Mouse (Mus musculus) liver, embryonic 13.5 days (tissue): ENCODE data around the gene Nipal3. TPM values are rescaled to one million over a fixed set of nuclear protein-coding genes. Genes with fewer than 3 reads are reported as not detected.

Source experiments
- ATAC-seq: fragments of 200-750 bp; cut with Nextera tagmentation; 2 replicates; pipeline ENCODE4 v1.8.0; 2017; ENCODE audit warnings: low read depth, mild to moderate bottlenecking, moderate number of reproducible peaks, moderate library complexity
- DNase-seq: peaks from one replicate; pipeline ENCODE4 v3.0.0; 2022
- H3K27ac ChIP-seq: fragments of 300-500 bp; sonication (generic); 2 replicates; pipeline ENCODE4 v1.5.1; 2015; ENCODE audit warnings: moderate library complexity, mild to moderate bottlenecking, inconsistent platforms
- H3K27me3 ChIP-seq: fragments of 300-500 bp; sonication (generic); 2 replicates; pipeline ENCODE4 v1.6.1; 2015; ENCODE audit warnings: mild to moderate bottlenecking, inconsistent platforms
- H3K36me3 ChIP-seq: fragments of 300-500 bp; sonication (generic); 2 replicates; pipeline ENCODE4 v1.6.1; 2015; ENCODE audit warnings: mild to moderate bottlenecking, inconsistent platforms
- H3K4me1 ChIP-seq: fragments of 300-500 bp; sonication (generic); replicated peaks from 2 replicates; pipeline ENCODE4 v1.6.1; 2015; ENCODE audit warnings: inconsistent platforms
- H3K4me2 ChIP-seq: fragments of 300-500 bp; sonication (generic); 2 replicates; pipeline ENCODE4 v1.6.1; 2015; ENCODE audit warnings: inconsistent platforms, mild to moderate bottlenecking, moderate library complexity
- H3K4me3 ChIP-seq: fragments of 300-500 bp; sonication (generic); replicated peaks from 2 replicates; pipeline ENCODE4 v1.5.1; 2015; ENCODE audit warnings: mild to moderate bottlenecking, inconsistent platforms
- H3K9ac ChIP-seq: fragments of 300-500 bp; sonication (generic); 2 replicates; pipeline ENCODE4 v1.6.1; 2015; ENCODE audit warnings: mild to moderate bottlenecking, inconsistent platforms
- H3K9me3 ChIP-seq: fragments of 300-500 bp; sonication (generic); replicated peaks from 2 replicates; pipeline ENCODE4 v1.6.1; 2016; ENCODE audit warnings: inconsistent platforms
- WGBS: fragments of 180-500 bp; shearing (Covaris S2); methylation state at CpG from one replicate; pipeline ENCODE4 v1.1.7; 2015; ENCODE audit not compliant: insufficient replicate concordance; 5-methylcytosine and 5-hydroxymethylcytosine counted together
- polyA plus RNA-seq: library from polyadenylated mRNA; unstranded; fragments of >200 nt; fragmentation: Nextera tagmentation; extraction: Ambion mirVana; gene quantifications from 2 replicates; pipeline ENCODE4 v1.2.1, GENCODE M21; 2015

The Nipal3 gene
- polyA plus RNA-seq, 1 experiment from 2014 or later = 2.7 TPM

DNA sequence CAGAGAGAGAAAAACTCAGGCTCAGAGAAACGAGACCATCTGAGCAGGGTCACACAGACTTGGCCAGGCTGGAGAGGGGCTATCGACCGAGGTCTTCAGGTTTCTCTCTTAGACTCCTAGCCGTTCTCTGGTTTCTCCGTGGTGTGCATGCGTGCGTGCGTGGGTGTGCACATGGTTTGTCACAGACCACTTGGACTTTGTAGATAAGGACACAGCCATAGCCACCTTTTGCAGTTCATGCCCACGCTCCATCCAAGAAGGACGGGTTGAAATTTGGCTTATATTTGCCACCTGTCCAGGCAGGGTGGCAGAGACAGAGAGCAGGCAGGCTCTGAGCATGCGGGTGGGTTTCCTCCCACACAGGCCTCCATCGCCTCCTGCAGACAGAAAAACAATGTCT lies 30.2 kb upstream of the Nipal3 start:
- H3K27me3 ChIP-seq = peaks cover 18% of the 10 kb centered on the region; the same call in 1 of the 2 replicates
- H3K27ac ChIP-seq = no peak overlapping the region
- DNase-seq (no peak), ATAC-seq (no peak)
- H3K4me2 ChIP-seq = no peak overlapping the region
- no peak overlapping the region for H3K4me3 ChIP-seq
- no peaks in the 10 kb centered on the region for H3K4me1 ChIP-seq
- no peaks in the 10 kb centered on the region for H3K9me3 ChIP-seq
- WGBS = 57% methylated on average over 12 of the region's 12 CpGs
- no peak overlapping the region for H3K9ac ChIP-seq
- H3K36me3 ChIP-seq = no peaks in the 10 kb centered on the region

DNA sequence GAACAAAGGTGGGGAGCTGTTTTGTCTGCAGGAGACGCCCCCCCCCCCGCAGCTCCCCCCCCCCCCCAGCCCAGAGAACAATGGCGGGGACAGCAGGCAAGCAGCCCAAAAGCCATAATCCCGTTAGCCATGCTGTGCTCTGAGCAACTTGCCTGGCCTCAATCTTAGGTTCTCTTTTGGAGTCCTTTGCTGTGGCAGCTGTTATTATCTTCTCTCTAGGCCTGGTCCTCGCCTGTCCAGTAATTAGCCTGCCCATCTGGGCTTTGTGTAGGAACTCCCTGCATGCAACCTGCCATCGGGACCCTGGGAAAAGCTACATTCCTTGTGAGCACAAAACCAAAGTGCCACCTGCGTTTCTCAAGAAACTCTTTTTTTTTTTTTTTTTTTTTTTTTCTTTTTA lies 29.1 kb upstream of the Nipal3 start:
- Histone ChIP-seq H3K4me3 (no peak overlapping the region), H3K27ac (no peak overlapping the region), H3K27me3 (peaks cover 18% of the 10 kb centered on the region; the same call in 1 of the 2 replicates), H3K4me2 (no peak overlapping the region), H3K4me1 (no peaks in the 10 kb centered on the region), H3K9me3 (no peaks in the 10 kb centered on the region), H3K9ac (no peak overlapping the region), H3K36me3 (no peaks in the 10 kb centered on the region)
- no peak for DNase-seq
- WGBS = 24% methylated on average over 6 of the region's 7 CpGs
- ATAC-seq = no peak

DNA sequence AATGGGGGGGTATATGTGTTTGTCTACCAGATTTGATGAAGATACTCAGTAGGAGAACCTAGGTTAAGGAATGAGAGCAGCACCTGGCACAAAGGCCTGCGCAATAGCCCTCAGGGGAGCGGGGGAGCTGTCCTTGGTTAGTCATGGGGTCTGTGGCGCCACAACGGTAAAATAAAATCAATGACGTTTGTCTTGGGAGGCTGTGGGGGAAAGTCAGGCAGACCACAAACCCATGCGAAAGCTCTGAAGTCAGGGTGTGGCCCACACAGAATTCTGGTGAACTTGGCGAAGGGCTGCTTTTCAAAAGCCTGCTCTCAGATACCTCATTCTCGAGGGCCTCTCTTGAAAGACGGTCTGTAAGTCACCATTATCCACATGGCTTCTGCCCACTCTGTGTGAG lies 25.6 kb upstream of the Nipal3 start:
- 46% methylated on average over 9 of the region's 9 CpGs for WGBS
- Histone ChIP-seq H3K27me3 (0 out of 2 replicates have a peak, but pooled peaks cover 9% of the 10 kb centered on the region), H3K9ac (no peak overlapping the region)

GRCm38 (mm10) chr4:135518135-135518534 lies 23.3 kb upstream of the Nipal3 start:
- WGBS = 67% methylated on average over 12 of the region's 12 CpGs
- 0 out of 2 replicates have a peak, but pooled peaks cover 3% of the 10 kb centered on the region for H3K27me3 ChIP-seq

More for the DNA sequence above, 25.6 kb upstream of the Nipal3 start:
- no peak overlapping the region for H3K4me2 ChIP-seq
- no peak overlapping the region for H3K27ac ChIP-seq
- H3K9me3 ChIP-seq = no peaks in the 10 kb centered on the region
- no peaks in the 10 kb centered on the region for H3K4me1 ChIP-seq
- H3K36me3 ChIP-seq = no peaks in the 10 kb centered on the region
- DNase-seq (no peak), ATAC-seq (no peak)
- no peak overlapping the region for H3K4me3 ChIP-seq

DNA sequence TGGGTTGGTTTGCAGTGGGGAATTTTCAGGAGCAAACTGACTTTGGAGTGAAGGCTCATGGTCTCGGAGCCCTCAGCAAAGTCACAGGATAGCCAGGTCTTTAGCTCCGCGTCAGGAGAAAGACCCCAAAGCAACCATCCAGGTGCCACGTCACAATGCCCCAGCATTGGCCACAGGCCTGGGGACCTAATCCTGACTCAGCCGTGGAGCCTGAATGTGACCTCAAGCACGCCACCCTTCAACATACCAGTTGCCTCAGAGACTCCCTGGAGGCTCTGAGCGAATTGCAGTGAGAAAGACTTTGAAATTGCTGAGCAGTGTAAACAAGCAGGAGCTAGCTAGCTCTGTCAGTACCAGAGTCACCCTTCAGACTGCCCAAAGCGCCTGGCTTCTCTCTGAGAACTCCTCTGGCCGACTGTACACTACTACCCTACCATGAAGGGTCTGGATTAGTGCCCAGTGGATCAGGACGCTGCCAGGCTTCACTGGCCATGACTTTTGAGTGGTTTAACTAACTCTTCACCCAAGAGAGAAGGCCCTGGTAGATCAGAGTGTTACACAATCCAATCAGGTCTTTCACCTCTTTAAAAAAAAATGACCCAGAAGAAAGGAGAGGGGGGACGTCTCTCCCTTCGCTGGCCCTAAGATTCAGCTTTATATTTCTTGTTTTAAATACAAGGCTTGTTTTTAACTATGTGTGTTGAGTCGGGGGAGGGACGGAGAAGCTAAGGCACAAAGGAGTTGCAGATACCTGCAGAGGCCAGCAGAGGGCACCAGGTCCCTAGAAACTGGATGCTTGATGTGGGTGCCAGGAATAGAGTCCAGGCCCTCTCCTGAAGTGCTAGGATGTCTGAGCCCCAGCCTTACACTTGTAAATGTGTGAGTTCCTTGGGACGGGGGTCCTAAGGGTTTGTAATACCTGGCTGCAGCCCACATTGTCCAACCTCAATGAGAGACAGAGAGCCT lies 21.8 kb upstream of the Nipal3 start:
- H3K4me3 ChIP-seq = no peak overlapping the region
- no peak overlapping the region for H3K4me2 ChIP-seq
- no peaks in the 10 kb centered on the region for H3K36me3 ChIP-seq
- no peak overlapping the region for H3K27ac ChIP-seq
- WGBS = 44% methylated on average over 15 of the region's 15 CpGs
- no peak overlapping the region for H3K9ac ChIP-seq
- no peaks in the 10 kb centered on the region for H3K9me3 ChIP-seq
- DNase-seq (peak; percentile 30), ATAC-seq (no peak)
- peaks cover 4% of the 10 kb centered on the region; the same call in 1 of the 2 replicates for H3K27me3 ChIP-seq
- H3K4me1 ChIP-seq = no peaks in the 10 kb centered on the region

More at GRCm38 (mm10) chr4:135518135-135518534, 23.3 kb upstream of the Nipal3 start:
- H3K4me3 ChIP-seq = no peak overlapping the region
- no peaks in the 10 kb centered on the region for H3K9me3 ChIP-seq
- no peak overlapping the region for H3K4me2 ChIP-seq
- no peaks in the 10 kb centered on the region for H3K4me1 ChIP-seq
- no peak overlapping the region for H3K27ac ChIP-seq
- H3K9ac ChIP-seq = no peak overlapping the region
- DNase-seq (no peak), ATAC-seq (no peak)
- no peaks in the 10 kb centered on the region for H3K36me3 ChIP-seq

GRCm38 (mm10) chr4:135514925-135515324 lies 20.1 kb upstream of the Nipal3 start:
- no peak for DNase-seq
- 70% methylated on average over 14 of the region's 14 CpGs for WGBS
- no peak overlapping the region for H3K9ac ChIP-seq

DNA sequence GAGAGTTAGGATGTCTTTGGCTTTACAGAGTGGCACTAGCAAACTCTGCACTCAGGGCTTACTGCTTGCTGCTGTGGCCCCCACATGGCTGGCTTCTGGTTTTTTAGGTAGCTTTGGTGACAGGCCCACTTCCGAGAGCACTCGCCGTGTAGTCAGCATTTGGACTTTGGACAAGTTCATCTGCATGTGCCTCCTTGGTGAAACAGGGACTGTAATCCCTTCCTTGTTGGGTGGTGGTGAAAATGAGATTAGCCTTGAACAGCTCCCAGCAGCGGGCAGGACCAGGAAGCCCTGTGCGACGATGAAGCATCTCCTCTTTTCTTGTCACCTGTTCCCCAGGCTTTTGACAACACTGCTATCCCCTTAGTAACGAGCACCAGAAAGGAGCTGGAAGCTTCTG lies 19.0 kb upstream of the Nipal3 start:
- Histone ChIP-seq H3K36me3 (no peaks in the 10 kb centered on the region), H3K27ac (no peak overlapping the region), H3K4me1 (no peaks in the 10 kb centered on the region), H3K9me3 (no peaks in the 10 kb centered on the region), H3K9ac (no peak overlapping the region), H3K4me2 (no peak overlapping the region), H3K4me3 (no peak overlapping the region), H3K27me3 (peaks cover 10% of the 10 kb centered on the region; the same call in 1 of the 2 replicates)
- no peak for DNase-seq
- 71% methylated on average over 7 of the region's 7 CpGs for WGBS
- no peak for ATAC-seq

More at GRCm38 (mm10) chr4:135514925-135515324, 20.1 kb upstream of the Nipal3 start:
- Histone ChIP-seq H3K4me3 (no peak overlapping the region), H3K27me3 (peaks cover 10% of the 10 kb centered on the region; the same call in 1 of the 2 replicates), H3K4me1 (no peaks in the 10 kb centered on the region), H3K4me2 (no peak overlapping the region), H3K27ac (no peak overlapping the region), H3K36me3 (no peaks in the 10 kb centered on the region), H3K9me3 (no peaks in the 10 kb centered on the region)
- no peak for ATAC-seq

- H3K27me3 ChIP-seq = peaks cover 7% of the 10 kb centered on the region; the same call in 1 of the 2 replicates
- no peaks in the 10 kb centered on the region for H3K9me3 ChIP-seq
- no peak overlapping the region for H3K4me2 ChIP-seq
- 68% methylated on average over 12 of the region's 12 CpGs for WGBS
- DNase-seq = no peak
- no peaks in the 10 kb centered on the region for H3K36me3 ChIP-seq
- H3K4me3 ChIP-seq = no peak overlapping the region
- peaks cover 15% of the 10 kb centered on the region for H3K4me1 ChIP-seq
- no peak overlapping the region for H3K27ac ChIP-seq
- no peak overlapping the region for H3K9ac ChIP-seq
- no peak for ATAC-seq
These were observed 14.7 kb upstream of the Nipal3 start for GRCm38 (mm10) chr4:135509515-135509914.

DNA sequence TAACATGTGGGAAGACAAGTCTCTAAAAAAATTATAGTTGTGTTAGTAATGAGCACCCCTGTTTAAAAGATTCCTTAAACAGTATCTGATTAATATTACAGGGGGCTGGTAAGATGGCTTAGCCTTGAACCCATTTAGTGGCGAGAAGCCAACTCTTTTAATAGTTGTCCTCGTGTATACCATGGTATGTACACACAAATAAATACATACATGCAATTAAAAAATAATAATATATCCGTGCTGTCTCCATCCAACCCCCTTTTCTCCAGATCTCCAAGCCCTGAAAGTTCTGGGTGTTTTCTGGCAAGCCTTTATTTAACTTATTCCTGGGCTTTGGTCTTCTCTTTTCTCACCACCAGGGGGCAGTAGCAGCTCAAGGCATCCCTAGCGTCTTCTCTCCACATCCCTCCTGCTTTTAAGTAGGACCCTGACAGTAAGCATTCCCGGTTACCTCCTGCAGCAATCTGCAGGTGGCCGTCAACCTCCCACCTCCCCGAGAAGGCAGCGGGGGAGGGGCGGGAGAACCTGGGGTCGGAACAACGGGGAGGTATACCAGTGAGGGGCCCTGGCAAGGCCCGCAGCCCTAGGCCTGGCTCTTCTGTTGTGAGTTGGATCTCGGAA lies 13.7 kb upstream of the Nipal3 start:
- peaks cover 7% of the 10 kb centered on the region; the same call in 1 of the 2 replicates for H3K27me3 ChIP-seq
- H3K9me3 ChIP-seq = no peaks in the 10 kb centered on the region
- no peak overlapping the region for H3K9ac ChIP-seq
- H3K4me2 ChIP-seq = no peak overlapping the region
- H3K4me3 ChIP-seq = no peak overlapping the region
- no peaks in the 10 kb centered on the region for H3K36me3 ChIP-seq
- ATAC-seq (no peak), DNase-seq (peak; percentile 59)
- H3K27ac ChIP-seq = no peak overlapping the region
- peaks cover 15% of the 10 kb centered on the region for H3K4me1 ChIP-seq
- 23% methylated on average over 13 of the region's 13 CpGs for WGBS

DNA sequence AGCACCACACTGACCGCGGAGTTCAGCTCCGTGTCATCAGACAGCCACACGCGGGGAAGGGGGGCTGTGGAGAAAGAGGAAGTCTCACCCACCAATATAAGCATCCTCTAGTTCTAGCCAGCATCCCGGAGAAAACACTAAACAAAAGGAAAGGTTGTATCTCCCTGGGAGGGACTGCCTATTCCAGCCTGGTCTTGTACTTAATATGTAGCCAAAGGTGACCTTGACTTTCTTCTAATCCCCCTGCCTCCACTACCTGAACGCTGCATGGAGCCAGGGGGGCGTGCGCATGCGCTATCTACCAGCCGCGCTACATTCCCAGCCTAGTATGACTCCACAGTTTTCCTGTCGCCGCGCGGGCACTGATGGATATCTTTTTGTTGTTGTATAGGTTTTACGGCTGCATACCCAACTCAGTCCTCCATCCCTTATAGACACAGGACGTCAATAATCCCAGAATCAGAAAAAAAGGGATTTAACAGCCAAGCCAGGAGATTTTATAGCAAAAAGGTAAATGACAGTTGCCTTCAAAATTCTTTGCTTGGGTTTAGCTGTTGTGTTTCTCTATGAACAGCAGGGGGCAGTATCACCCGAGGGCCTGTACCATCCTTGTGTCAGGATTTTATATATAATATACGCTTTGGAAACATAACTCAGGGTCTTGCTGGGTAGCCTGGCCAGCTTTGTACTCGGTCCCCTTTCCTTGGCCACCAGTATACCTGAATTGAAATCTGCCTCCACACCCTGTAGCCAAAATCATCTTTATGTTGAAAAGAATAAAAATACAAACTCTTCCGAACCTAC lies 12.9 kb upstream of the Nipal3 start:
- WGBS = 8% methylated on average over 22 of the region's 22 CpGs

More for the DNA sequence above, 12.9 kb upstream of the Nipal3 start:
- Histone ChIP-seq H3K27me3 (peaks cover 7% of the 10 kb centered on the region; the same call in 1 of the 2 replicates), H3K4me1 (peaks cover 15% of the 10 kb centered on the region), H3K9ac (peak overlapping the region; percentile 52; the same call in 1 of the 2 replicates), H3K4me3 (peak overlapping the region; percentile 42), H3K4me2 (peak overlapping the region; percentile 69), H3K27ac (peak overlapping the region; percentile 27; the same call in 1 of the 2 replicates), H3K36me3 (no peaks in the 10 kb centered on the region), H3K9me3 (no peaks in the 10 kb centered on the region)
- DNase-seq (peak; percentile 65), ATAC-seq (peak; percentile 85)
